Mouse (Mus musculus): Measurements from ENCODE around the gene Zc3h18.

DNA sequence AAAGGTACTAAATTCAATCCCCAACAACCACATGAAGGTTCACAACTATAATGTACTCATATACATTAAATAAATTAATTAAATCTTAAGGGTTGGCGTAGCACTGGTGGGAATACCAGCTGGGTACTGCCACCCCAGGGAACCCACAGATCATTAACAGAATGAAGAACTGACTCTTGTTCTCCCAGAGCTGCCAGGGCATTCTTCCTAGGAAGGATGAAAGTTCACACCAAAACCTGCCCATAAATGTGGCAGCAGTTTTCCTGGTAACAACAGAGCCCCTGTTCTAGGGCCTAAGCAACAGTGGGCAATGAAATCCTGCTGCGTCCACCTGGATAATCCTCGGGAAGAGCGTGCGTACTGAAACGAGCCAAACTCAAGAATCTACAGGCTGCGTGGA, 65.9 kb downstream of the Zc3h18 start:
- no peak for TF ChIP-seq CTCF (IDR thresholded peaks at IDR 0.05; ENCODE audit: extremely low read depth, insufficient read length, insufficient replicate concordance, low read depth, low read length)
- TF ChIP-seq POLR2A (IDR thresholded peaks at IDR 0.05; ENCODE audit: low read depth, low read length): no peak

Measured in small intestine, adult 2 months (tissue).